Mouse (Mus musculus): ENCODE measurements around the gene Vti1a.
A peak's percentile ranks its signal among the peaks of the same experiment; 100 is the strongest.

The Vti1a gene

GRCm38 (mm10) chr19:55378884-55379283, 62.8 kb downstream of the Vti1a start:
- DNase-seq (ENCODE audit: extremely low read depth, low read depth), result peak; percentile 16

- DNase-seq (ENCODE audit: extremely low read depth, low read depth), result no peak
Measured at GRCm38 (mm10) chr19:55380764-55381163, 64.7 kb downstream of the Vti1a start.

DNA sequence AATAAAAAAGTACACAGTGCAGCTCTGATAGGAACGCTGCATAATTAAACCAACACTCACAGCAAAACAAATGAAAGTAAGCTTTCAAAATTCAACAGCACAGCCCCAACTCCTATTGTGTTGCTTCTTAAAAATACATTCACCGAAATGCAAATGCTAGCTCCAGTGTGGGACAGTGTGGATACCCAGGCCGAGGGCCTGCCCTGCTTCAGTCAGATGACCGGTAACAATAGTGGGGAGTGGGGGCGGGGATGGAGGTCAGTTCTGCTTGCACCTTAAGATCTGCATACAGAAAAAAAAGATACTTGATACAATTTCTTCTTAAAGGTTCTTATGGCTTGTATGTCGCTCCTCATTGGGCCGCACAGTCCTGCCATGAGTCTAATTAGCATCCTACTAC, 65.2 kb downstream of the Vti1a start:
- no peak for DNase-seq (ENCODE audit: extremely low read depth, low read depth)

DNA sequence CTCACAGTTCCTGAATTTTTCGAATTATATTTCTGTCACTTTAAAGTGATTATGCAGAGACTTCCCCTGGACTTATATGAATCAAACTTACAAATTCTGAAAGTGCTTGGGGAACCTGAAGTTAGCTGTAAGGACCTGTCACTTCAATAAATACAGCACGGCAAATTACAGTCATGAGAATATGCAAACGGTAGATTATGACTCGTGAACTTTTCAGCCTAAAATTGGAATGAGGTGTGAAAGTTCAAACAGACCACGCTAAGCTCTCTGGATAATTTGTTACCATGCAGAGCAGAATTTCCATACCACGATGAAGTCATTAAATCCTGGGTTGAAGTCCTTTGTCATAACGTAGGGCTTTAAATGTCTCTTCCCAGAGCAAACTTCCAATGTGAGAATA, 66.7 kb downstream of the Vti1a start:
- no peak for DNase-seq (ENCODE audit: extremely low read depth, low read depth)

DNA sequence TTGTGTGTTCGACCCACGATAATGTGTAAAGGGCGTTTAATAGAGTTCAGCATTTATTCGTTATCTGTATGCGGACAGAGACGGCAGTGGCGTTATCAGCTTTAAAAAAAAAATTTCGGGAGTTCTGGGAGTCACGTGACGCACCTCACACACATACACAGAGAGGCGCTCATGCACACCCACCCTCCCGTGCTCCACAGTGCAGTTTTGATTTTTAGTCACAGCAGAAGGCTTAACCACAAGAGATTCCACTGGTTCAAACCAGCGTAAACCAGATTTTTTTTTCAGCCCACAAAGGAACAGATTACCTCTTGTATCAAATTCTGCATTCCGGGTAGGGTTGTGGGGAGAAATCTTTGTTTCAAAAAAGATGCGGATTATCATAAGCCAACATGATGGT, 68.5 kb downstream of the Vti1a start:
- no peak for DNase-seq (ENCODE audit: extremely low read depth, low read depth)

DNA sequence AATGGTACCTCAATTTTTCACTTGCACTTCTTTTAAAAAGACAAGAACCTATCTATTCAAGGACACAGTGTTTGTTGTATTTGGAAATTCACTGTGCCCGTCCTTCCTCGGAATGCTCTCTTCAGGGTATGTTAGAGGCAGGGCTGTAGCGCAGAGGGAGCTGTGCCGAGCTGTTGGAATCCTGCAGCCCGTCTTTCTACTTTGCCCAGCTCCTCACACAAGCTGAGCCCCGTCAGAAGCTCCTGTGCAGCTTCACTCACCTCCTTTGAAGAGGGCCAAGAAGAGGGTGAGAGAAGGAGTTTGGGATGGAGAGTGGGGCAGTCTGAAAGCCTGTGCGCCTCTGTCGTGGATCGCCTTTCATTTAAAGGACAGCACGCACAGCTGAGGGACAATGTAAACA, 72.9 kb downstream of the Vti1a start:
- DNase-seq (ENCODE audit: extremely low read depth, low read depth), result no peak

GRCm38 (mm10) chr19:55390323-55390722, 74.2 kb downstream of the Vti1a start:
- no peak for DNase-seq (ENCODE audit: extremely low read depth, low read depth)

DNA sequence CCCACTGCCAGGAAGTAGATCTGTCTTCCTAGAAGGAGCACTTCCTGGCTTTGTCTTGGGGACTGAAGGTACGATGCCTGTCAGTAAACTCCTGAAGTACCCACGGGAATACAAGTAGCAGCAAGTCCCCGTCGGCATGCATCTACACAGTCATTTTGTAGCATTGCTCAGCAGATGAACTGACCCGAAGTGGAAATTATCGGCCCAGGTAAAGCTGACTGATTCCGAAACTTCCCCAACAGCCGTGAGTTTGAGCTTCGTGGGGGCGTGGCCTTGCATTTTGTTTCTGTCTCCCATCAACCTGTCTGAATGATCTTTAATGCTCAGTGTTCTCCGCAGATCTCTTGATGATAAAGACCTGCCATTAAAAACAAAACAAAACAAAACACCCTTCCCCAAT, 85.5 kb downstream of the Vti1a start:
- no peak for DNase-seq (ENCODE audit: extremely low read depth, low read depth)

- DNase-seq (ENCODE audit: extremely low read depth, low read depth), result no peak
Measured at GRCm38 (mm10) chr19:55408486-55408885, 92.4 kb downstream of the Vti1a start.

GRCm38 (mm10) chr19:55411415-55411814, 95.3 kb downstream of the Vti1a start:
- DNase-seq (ENCODE audit: extremely low read depth, low read depth), result no peak

GRCm38 (mm10) chr19:55411894-55412293, 95.8 kb downstream of the Vti1a start:
- DNase-seq (ENCODE audit: extremely low read depth, low read depth), result no peak

DNA sequence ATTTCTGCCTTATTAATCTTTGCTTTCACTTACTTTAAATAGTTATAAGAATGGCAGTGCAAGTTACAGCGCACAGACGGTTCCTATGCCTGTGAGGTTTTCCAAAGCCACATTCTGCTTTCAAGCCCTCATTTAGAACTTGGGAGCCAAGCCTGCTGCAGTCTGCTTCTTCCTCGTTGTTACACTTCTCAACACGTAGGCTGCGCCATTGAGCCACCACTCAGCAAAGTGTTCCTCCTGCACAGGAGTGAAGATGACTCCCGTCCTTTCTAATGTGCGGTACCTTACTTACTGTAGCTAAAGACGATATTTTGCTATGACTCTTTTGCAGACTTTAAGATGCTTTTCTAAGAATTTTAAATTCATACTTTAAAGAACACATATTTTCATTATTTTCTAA, 98.0 kb downstream of the Vti1a start:
- DNase-seq (ENCODE audit: extremely low read depth, low read depth), result peak; percentile 34

GRCm38 (mm10) chr19:55418756-55419155, 102.7 kb downstream of the Vti1a start:
- no peak for DNase-seq (ENCODE audit: extremely low read depth, low read depth)

- no peak for DNase-seq (ENCODE audit: extremely low read depth, low read depth)
Measured at GRCm38 (mm10) chr19:55419961-55420360, 103.9 kb downstream of the Vti1a start.

GRCm38 (mm10) chr19:55421816-55422215, 105.7 kb downstream of the Vti1a start:
- DNase-seq (ENCODE audit: extremely low read depth, low read depth), result no peak

GRCm38 (mm10) chr19:55422311-55423064, 106.4 kb downstream of the Vti1a start:
- no peak for DNase-seq (ENCODE audit: extremely low read depth, low read depth)

DNA sequence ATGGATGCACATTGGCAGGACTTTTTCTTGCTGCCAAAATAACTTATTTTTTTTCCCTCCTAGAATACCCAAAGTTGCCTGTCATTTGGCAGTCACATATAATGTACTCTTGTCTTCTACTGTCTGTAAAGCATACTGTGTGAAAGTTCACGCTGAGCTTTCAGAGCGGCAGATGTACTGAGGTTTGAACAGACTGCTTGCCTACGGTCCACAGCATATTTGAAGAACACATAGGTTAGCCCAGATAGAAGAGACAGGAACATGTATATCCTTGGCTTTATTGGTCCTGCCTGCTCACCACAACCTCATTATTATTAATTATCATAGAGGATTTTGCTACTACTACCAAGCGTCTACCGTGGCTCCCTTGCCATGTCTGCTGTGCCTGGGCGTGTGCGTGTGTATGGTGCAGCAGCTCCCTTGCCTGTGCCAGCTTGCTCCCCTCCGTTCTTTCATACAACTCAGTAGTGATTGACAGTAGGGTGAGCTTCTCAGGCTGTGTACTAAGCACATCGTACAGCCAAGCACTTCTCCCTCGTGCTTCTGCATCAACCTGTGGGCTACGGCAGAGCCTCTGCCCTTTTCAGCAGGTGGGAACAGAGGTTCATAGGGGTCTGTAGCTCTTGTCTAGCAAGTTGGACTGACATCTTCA, 107.1 kb downstream of the Vti1a start:
- DNase-seq (ENCODE audit: extremely low read depth, low read depth), result no peak

DNA sequence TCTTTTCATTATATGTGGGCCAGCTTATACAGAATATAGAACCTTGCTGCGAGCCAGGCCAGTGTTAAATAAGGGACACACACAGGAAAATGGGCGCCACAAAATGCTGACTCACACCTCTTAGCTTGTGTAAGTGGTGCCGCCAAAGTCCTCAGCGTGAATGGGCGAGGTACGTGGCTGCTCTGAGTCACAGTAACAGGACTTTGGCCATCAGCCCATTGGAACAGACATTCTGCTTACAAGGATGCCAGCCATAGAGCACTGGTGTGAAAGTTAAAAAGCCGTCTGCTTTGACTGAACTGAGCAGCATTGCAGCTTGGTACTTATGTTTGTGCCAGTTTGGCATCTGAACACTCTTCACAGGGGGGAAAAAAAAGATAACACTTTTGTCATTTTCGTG, 107.9 kb downstream of the Vti1a start:
- no peak for DNase-seq (ENCODE audit: extremely low read depth, low read depth)

DNA sequence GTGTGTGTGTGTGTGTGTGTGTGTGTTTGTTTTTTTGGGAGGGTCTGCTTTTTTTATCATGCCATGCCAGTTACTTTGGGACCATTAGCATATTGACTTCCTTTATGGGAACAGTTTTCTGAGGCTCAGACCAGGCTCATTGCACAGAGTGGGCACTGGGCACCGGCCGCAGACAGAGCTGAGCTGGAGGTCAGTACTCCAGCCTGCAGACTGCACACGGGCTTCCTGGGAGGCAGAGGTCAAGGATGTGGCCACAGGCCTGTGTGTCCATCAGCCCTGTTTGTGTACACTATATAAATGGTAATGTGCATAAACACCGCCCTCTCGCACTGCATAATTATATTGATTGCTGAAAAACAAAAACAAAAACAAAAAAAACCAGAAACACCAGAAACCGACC, 108.4 kb downstream of the Vti1a start:
- DNase-seq (ENCODE audit: extremely low read depth, low read depth), result no peak

GRCm38 (mm10) chr19:55440306-55440705, 124.2 kb downstream of the Vti1a start:
- no peak for DNase-seq (ENCODE audit: extremely low read depth, low read depth)

DNA sequence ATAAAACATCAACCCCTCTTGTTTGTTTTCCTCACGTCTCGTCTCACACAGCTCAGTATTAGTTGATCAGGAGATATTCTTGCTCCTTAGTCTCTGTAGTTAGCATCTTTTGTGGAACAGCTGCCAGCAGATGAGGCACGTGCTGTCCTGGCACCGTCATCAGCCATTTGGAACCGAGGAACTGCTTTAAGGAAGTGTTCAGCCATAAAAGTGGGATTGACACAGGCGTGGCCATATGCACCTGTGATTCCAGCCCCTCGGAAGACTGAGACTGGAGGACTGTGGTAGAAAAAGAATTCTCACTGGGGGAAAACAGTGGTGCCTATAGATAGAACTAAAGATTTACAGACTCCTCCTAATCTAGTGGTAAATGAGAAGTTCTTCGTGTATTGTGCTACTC, 127.5 kb downstream of the Vti1a start:
- DNase-seq (ENCODE audit: extremely low read depth, low read depth), result no peak

DNA sequence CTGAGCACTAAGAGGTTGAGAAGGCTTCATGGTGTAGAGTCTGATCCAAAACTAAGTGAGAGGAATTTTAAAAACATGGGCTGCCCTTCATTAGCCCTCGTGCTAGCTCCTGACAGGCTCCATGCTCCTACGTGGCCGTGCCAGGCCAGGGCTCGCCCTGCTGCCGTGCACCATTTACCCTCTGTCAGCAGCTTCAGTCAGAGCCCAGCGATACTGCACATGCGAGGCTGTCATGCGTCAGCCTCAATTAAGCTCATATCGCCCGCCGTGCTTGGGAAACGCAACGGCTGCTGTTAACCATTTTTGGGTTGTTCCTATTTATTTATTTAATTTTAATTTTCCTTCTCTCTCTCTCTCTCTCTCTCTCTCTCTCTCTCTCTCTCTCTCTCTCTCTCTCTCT, 133.0 kb downstream of the Vti1a start:
- DNase-seq (ENCODE audit: extremely low read depth, low read depth), result no peak

DNA sequence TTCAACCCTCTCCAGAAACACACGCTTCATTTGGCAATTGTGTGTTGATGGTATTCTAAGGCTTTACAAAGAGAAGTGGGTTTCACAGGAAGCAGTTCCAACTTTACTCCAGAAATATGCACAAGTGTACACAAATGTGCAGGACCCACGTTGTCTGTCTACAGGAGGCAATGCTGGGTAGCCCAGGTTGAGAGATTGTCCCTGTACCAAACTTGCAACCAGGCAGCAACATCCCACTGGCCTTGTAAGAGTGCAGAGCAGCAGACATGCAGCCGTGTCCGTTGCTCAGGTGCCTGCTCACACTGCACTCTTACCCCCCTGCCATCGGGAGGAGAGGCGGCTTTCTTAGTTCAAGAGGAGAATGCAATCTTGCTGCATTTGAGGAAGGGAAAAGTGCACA, 133.4 kb downstream of the Vti1a start:
- DNase-seq (ENCODE audit: extremely low read depth, low read depth), result no peak

All from MEL-GATA-1-ER (cell line).